Mouse (Mus musculus) right cerebral cortex, adult 18-20 months (tissue): ENCODE measurements at regions not wholly inside any gene's neighbourhood (a gene's known extent, or its start where the extent isn't known, plus 50 kb on each side); places are given as distances from the start of the nearest gene placed in this dataset.

Source experiments
- DNase-seq: peaks from one replicate; pipeline ENCODE4 v3.0.0; 2022; ENCODE audit warnings: mixed read lengths

DNA sequence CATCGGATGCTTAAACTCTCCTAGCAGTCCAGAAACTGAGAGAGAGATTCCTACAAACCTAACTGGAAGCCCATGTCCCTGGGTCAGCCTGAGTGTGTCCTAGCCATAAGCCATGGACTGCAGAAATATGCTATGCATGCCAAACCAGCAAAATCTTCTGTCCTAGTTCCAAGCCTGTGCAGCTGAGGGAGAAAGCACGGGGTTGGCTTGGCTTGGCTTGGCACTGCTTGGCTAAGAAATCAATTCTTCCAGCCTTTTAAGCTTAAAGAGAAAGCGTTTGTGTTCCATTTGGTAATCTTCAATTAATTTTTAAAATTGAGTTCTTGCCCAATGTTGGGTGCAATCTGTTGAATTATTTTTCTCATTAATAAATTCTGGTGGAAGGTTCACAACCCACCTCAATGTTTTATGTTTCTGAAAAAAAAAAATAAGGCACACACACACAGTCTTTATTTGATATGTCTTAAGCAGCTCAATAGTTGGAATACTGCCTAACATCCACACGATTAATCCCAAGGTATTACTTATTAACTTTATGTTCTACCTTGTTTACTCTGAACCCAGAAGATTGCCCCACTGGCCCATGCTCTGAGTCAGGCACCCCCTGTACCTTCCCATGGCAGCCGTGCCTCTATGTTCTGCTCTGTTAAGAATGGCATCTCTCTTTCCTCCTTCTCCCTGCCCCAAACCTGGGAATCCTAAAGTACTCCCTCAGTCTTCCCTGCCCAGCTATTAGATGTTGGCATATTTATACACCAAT, 1083.0 kb upstream of the Dsel start:
- peak; percentile 3 for DNase-seq
